Mouse (Mus musculus) embryonic facial prominence, embryonic 13.5 days (tissue): ENCODE data around the gene Txndc9. TPM values are rescaled to one million over a fixed set of nuclear protein-coding genes. Genes with fewer than 3 reads are reported as not detected.
A peak's percentile ranks its signal among the peaks of the same experiment; 100 is the strongest.

Experiments used
- ATAC-seq: fragments of 200-750 bp; cut with Nextera tagmentation; 2 replicates; pipeline ENCODE4 v1.8.0; 2017; ENCODE audit warnings: low read depth; ENCODE audit not compliant: insufficient number of reproducible peaks, insufficient read depth, low FRiP score, low TSS enrichment
- H3K27ac ChIP-seq: fragments of 300-500 bp; sonication (generic); 2 replicates; pipeline ENCODE4 v1.5.1; 2015; ENCODE audit warnings: moderate library complexity, mild to moderate bottlenecking, inconsistent platforms
- H3K27me3 ChIP-seq: fragments of 300-500 bp; sonication (generic); 2 replicates; pipeline ENCODE4 v1.6.1; 2015; ENCODE audit warnings: mild to moderate bottlenecking, inconsistent platforms
- H3K36me3 ChIP-seq: fragments of 300-500 bp; sonication (generic); 2 replicates; pipeline ENCODE4 v1.6.1; 2015; ENCODE audit warnings: mild to moderate bottlenecking, inconsistent platforms
- H3K4me1 ChIP-seq: fragments of 300-500 bp; sonication (generic); 2 replicates; pipeline ENCODE4 v1.6.1; 2015; ENCODE audit warnings: inconsistent platforms
- H3K4me2 ChIP-seq: fragments of 300-500 bp; sonication (generic); 2 replicates; pipeline ENCODE4 v1.6.1; 2015; ENCODE audit warnings: moderate library complexity, mild to moderate bottlenecking, inconsistent platforms
- H3K4me3 ChIP-seq: fragments of 300-500 bp; sonication (generic); 2 replicates; pipeline ENCODE4 v1.5.1; 2015; ENCODE audit warnings: mild to moderate bottlenecking, inconsistent platforms
- H3K9ac ChIP-seq: fragments of 300-500 bp; sonication (generic); 2 replicates; pipeline ENCODE4 v1.6.1; 2015; ENCODE audit warnings: mild to moderate bottlenecking, inconsistent platforms
- H3K9me3 ChIP-seq: fragments of 300-500 bp; sonication (generic); 2 replicates; pipeline ENCODE4 v1.6.1; 2016; ENCODE audit warnings: inconsistent platforms
- WGBS: fragments of 180-500 bp; shearing (Covaris S2); methylation state at CpG from one replicate; pipeline ENCODE4 v1.1.7; 2015; ENCODE audit warnings: mixed read lengths; 5-methylcytosine and 5-hydroxymethylcytosine counted together
- polyA plus RNA-seq: library from polyadenylated mRNA; unstranded; fragments of >200 nt; fragmentation: Nextera tagmentation; extraction: Ambion mirVana; gene quantifications from 2 replicates; pipeline ENCODE4 v1.2.1, GENCODE M21; 2015

Txndc9 gene
- polyA plus RNA-seq: 140 and 155 TPM in 2 replicates

- H3K4me2 ChIP-seq: peak within 1 kb of the TSS; percentile 84
- peak; percentile 94 for ATAC-seq
- H3K9ac ChIP-seq: peak within 1 kb of the TSS; percentile 93
- under 1% methylated on average over 50 of the region's 50 CpGs for WGBS
- peak within 1 kb of the TSS; percentile 93 for H3K27ac ChIP-seq
- H3K27me3 ChIP-seq: no peaks in the 10 kb centered on the region
- peaks cover 18% of the 10 kb centered on the region for H3K4me1 ChIP-seq
- no peaks in the 10 kb centered on the region for H3K9me3 ChIP-seq
- H3K4me3 ChIP-seq: peak within 1 kb of the TSS; percentile 94
- H3K36me3 ChIP-seq: peaks cover 25% of the 10 kb centered on the region
Observed at GRCm38 (mm10) chr1:37997867-37998266, at the start of gene Txndc9, which contains the start of gene Eif5b. Txndc9 (minus strand) TSS chr1:37997893. Eif5b (plus strand) TSS chr1:37998010.

GRCm38 (mm10) chr1:38038898-38039297 lies 41.2 kb upstream of the Txndc9 start:
- H3K27me3 ChIP-seq: no peaks in the 10 kb centered on the region
- H3K9me3 ChIP-seq: no peaks in the 10 kb centered on the region
- no peak overlapping the region for H3K9ac ChIP-seq
- H3K4me2 ChIP-seq: no peak overlapping the region
- no peak overlapping the region for H3K27ac ChIP-seq
- ATAC-seq: no peak
- H3K4me3 ChIP-seq: no peak overlapping the region
- WGBS: 100% methylated on average over 2 of the region's 2 CpGs
- H3K36me3 ChIP-seq: peaks cover 76% of the 10 kb centered on the region
- no peaks in the 10 kb centered on the region for H3K4me1 ChIP-seq

GRCm38 (mm10) chr1:38037375-38037774 lies 39.7 kb upstream of the Txndc9 start:
- H3K36me3 ChIP-seq: peaks cover 78% of the 10 kb centered on the region
- no peaks in the 10 kb centered on the region for H3K9me3 ChIP-seq
- H3K27me3 ChIP-seq: no peaks in the 10 kb centered on the region
- 88% methylated on average over 5 of the region's 5 CpGs for WGBS
- H3K4me1 ChIP-seq: no peaks in the 10 kb centered on the region
- ATAC-seq: no peak
- no peak overlapping the region for H3K4me3 ChIP-seq
- H3K27ac ChIP-seq: no peak overlapping the region
- H3K9ac ChIP-seq: no peak overlapping the region
- H3K4me2 ChIP-seq: no peak overlapping the region

- H3K9me3 ChIP-seq: no peaks in the 10 kb centered on the region
- no peak overlapping the region for H3K4me3 ChIP-seq
- no peak for ATAC-seq
- H3K4me2 ChIP-seq: no peak overlapping the region
- H3K27ac ChIP-seq: no peak overlapping the region
- H3K4me1 ChIP-seq: no peaks in the 10 kb centered on the region
- no peaks in the 10 kb centered on the region for H3K27me3 ChIP-seq
- H3K36me3 ChIP-seq: peaks cover 73% of the 10 kb centered on the region
- 91% methylated on average over 4 of the region's 4 CpGs for WGBS
- H3K9ac ChIP-seq: no peak overlapping the region
Observed at GRCm38 (mm10) chr1:38035521-38035920, 37.8 kb upstream of the Txndc9 start.

- Histone ChIP-seq H3K27me3 (no peaks in the 10 kb centered on the region), H3K36me3 (peaks cover 45% of the 10 kb centered on the region), H3K27ac (no peak overlapping the region), H3K9me3 (no peaks in the 10 kb centered on the region), H3K4me3 (no peak overlapping the region), H3K4me2 (no peak overlapping the region), H3K4me1 (no peaks in the 10 kb centered on the region), H3K9ac (no peak overlapping the region)
- 93% methylated on average over 5 of the region's 5 CpGs for WGBS
- ATAC-seq: no peak
Observed at GRCm38 (mm10) chr1:38031391-38031790, 33.7 kb upstream of the Txndc9 start.

GRCm38 (mm10) chr1:38027301-38027700 lies 29.6 kb upstream of the Txndc9 start:
- H3K9me3 ChIP-seq: no peaks in the 10 kb centered on the region
- no peak overlapping the region for H3K27ac ChIP-seq
- no peaks in the 10 kb centered on the region for H3K4me1 ChIP-seq
- no peak overlapping the region for H3K4me3 ChIP-seq
- H3K9ac ChIP-seq: no peak overlapping the region
- WGBS: 95% methylated on average over 7 of the region's 7 CpGs
- H3K36me3 ChIP-seq: peaks cover 41% of the 10 kb centered on the region
- no peak for ATAC-seq
- no peaks in the 10 kb centered on the region for H3K27me3 ChIP-seq
- no peak overlapping the region for H3K4me2 ChIP-seq

GRCm38 (mm10) chr1:38014551-38015203 lies 17.0 kb upstream of the Txndc9 start:
- Histone ChIP-seq H3K27me3 (no peaks in the 10 kb centered on the region), H3K4me1 (no peaks in the 10 kb centered on the region; the same call in 1 of the 2 replicates), H3K36me3 (peaks cover 19% of the 10 kb centered on the region), H3K9me3 (no peaks in the 10 kb centered on the region), H3K4me2 (no peak overlapping the region), H3K4me3 (no peak overlapping the region), H3K9ac (no peak overlapping the region), H3K27ac (no peak overlapping the region)
- ATAC-seq: no peak
- WGBS: 85% methylated on average over 2 of the region's 2 CpGs

- H3K9me3 ChIP-seq: no peaks in the 10 kb centered on the region
- no peak overlapping the region for H3K9ac ChIP-seq
- H3K27ac ChIP-seq: no peak overlapping the region
- H3K4me3 ChIP-seq: no peak overlapping the region
- no peaks in the 10 kb centered on the region for H3K27me3 ChIP-seq
- no peaks in the 10 kb centered on the region; the same call in 1 of the 2 replicates for H3K4me1 ChIP-seq
- no peaks in the 10 kb centered on the region for H3K36me3 ChIP-seq
- no peak for ATAC-seq
- H3K4me2 ChIP-seq: no peak overlapping the region
Observed at GRCm38 (mm10) chr1:38012509-38012908, 14.8 kb upstream of the Txndc9 start.

- H3K4me2 ChIP-seq: no peak overlapping the region
- no peak overlapping the region for H3K4me3 ChIP-seq
- no peaks in the 10 kb centered on the region for H3K36me3 ChIP-seq
- H3K4me1 ChIP-seq: no peaks in the 10 kb centered on the region; the same call in 1 of the 2 replicates
- H3K27me3 ChIP-seq: no peaks in the 10 kb centered on the region
- no peak overlapping the region for H3K27ac ChIP-seq
- no peak for ATAC-seq
- 91% methylated on average over 3 of the region's 3 CpGs for WGBS
- H3K9ac ChIP-seq: no peak overlapping the region
- no peaks in the 10 kb centered on the region for H3K9me3 ChIP-seq
Observed at GRCm38 (mm10) chr1:38012104-38012503, 14.4 kb upstream of the Txndc9 start.

- no peak overlapping the region for H3K4me2 ChIP-seq
- ATAC-seq: no peak
- H3K27me3 ChIP-seq: no peaks in the 10 kb centered on the region
- no peak overlapping the region for H3K27ac ChIP-seq
- H3K4me1 ChIP-seq: no peaks in the 10 kb centered on the region; the same call in 1 of the 2 replicates
- WGBS: 87% methylated on average over 6 of the region's 6 CpGs
- H3K9ac ChIP-seq: no peak overlapping the region
- no peaks in the 10 kb centered on the region for H3K9me3 ChIP-seq
- no peak overlapping the region for H3K4me3 ChIP-seq
- H3K36me3 ChIP-seq: no peaks in the 10 kb centered on the region
Observed at GRCm38 (mm10) chr1:38011647-38012046, 14.0 kb upstream of the Txndc9 start.

GRCm38 (mm10) chr1:38006741-38007140 lies 9.0 kb upstream of the Txndc9 start:
- no peaks in the 10 kb centered on the region for H3K9me3 ChIP-seq
- ATAC-seq: no peak

GRCm38 (mm10) chr1:38003046-38003445 lies 5.4 kb upstream of the Txndc9 start:
- no peak for ATAC-seq
- H3K4me1 ChIP-seq: peaks cover 11% of the 10 kb centered on the region
- no peak overlapping the region for H3K4me3 ChIP-seq
- H3K27ac ChIP-seq: no peak overlapping the region
- no peaks in the 10 kb centered on the region for H3K36me3 ChIP-seq
- H3K9ac ChIP-seq: no peak overlapping the region
- H3K27me3 ChIP-seq: no peaks in the 10 kb centered on the region
- 86% methylated on average over 3 of the region's 3 CpGs for WGBS
- H3K4me2 ChIP-seq: no peak overlapping the region
- H3K9me3 ChIP-seq: no peaks in the 10 kb centered on the region

More at GRCm38 (mm10) chr1:38006741-38007140, 9.0 kb upstream of the Txndc9 start:
- Histone ChIP-seq H3K9ac (no peak overlapping the region), H3K4me1 (no peaks in the 10 kb centered on the region), H3K27me3 (no peaks in the 10 kb centered on the region), H3K27ac (no peak overlapping the region), H3K4me2 (no peak overlapping the region), H3K4me3 (no peak overlapping the region), H3K36me3 (no peaks in the 10 kb centered on the region)
- WGBS: 58% methylated on average over 3 of the region's 3 CpGs
